Mouse (Mus musculus) heart, embryonic 10.5 days (tissue): ENCODE data around the gene Gm20517. TPM values are rescaled to one million over a fixed set of nuclear protein-coding genes. Genes with fewer than 3 reads are reported as not detected.

Source experiments
- DNase-seq: peaks from one replicate; pipeline ENCODE4 v3.0.0-alpha.2; 2017; ENCODE audit warnings: low spot score
- H3K27ac ChIP-seq: fragments of 300-500 bp; sonication (generic); 2 replicates; pipeline ENCODE4 v1.5.1; 2016; ENCODE audit warnings: mild to moderate bottlenecking
- H3K27me3 ChIP-seq: fragments of 300-500 bp; sonication (generic); 2 replicates; pipeline ENCODE4 v1.6.1; 2016; ENCODE audit warnings: mild to moderate bottlenecking; ENCODE audit not compliant: poor library complexity, insufficient read depth, severe bottlenecking
- H3K36me3 ChIP-seq: fragments of 300-500 bp; sonication (generic); 2 replicates; pipeline ENCODE4 v1.6.1; 2016; ENCODE audit warnings: mild to moderate bottlenecking, moderate library complexity
- H3K4me1 ChIP-seq: fragments of 300-500 bp; sonication (generic); 2 replicates; pipeline ENCODE4 v1.6.1; 2016; ENCODE audit warnings: mild to moderate bottlenecking
- H3K4me3 ChIP-seq: fragments of 300-500 bp; sonication (generic); 2 replicates; pipeline ENCODE4 v1.5.1; 2016; ENCODE audit warnings: mild to moderate bottlenecking, moderate library complexity
- H3K9me3 ChIP-seq: fragments of 300-500 bp; sonication (generic); 2 replicates; pipeline ENCODE4 v1.6.1; 2016; ENCODE audit warnings: mild to moderate bottlenecking, moderate library complexity
- WGBS: fragments of 180-500 bp; shearing (Covaris S2); methylation state at CpG from one replicate; pipeline ENCODE4 v1.1.7; 2016; 5-methylcytosine and 5-hydroxymethylcytosine counted together
- polyA plus RNA-seq: library from polyadenylated mRNA; unstranded; fragments of >200 nt; fragmentation: Nextera tagmentation; extraction: Ambion mirVana; gene quantifications from 2 replicates; pipeline ENCODE4 v1.2.1, GENCODE M21; 2016

Gene Gm20517
- polyA plus RNA-seq, 1 experiment from 2014 or later = 1.6 TPM

- WGBS = under 1% methylated on average over 22 of the region's 23 CpGs
- peaks cover 22% of the 10 kb centered on the region for H3K4me1 ChIP-seq
- H3K27me3 ChIP-seq = peaks cover 47% of the 10 kb centered on the region
- H3K36me3 ChIP-seq = peaks cover 9% of the 10 kb centered on the region
- H3K9me3 ChIP-seq = no peaks in the 10 kb centered on the region
- peak overlapping the region; percentile 84 for H3K4me3 ChIP-seq
- peak overlapping the region; percentile 92 for H3K27ac ChIP-seq
- no peak for DNase-seq
These were observed 83.9 kb downstream of the Gm20517 start for GRCm38 (mm10) chr17:47695337-47695710.

- peaks cover 25% of the 10 kb centered on the region for H3K36me3 ChIP-seq
- peaks cover 37% of the 10 kb centered on the region for H3K4me1 ChIP-seq
- peaks cover 41% of the 10 kb centered on the region for H3K27me3 ChIP-seq
- no peaks in the 10 kb centered on the region for H3K9me3 ChIP-seq
- H3K27ac ChIP-seq = no peak overlapping the region
- WGBS = 88% methylated on average over 10 of the region's 10 CpGs
- no peak overlapping the region for H3K4me3 ChIP-seq
- DNase-seq = no peak
These were observed 86.8 kb downstream of the Gm20517 start for GRCm38 (mm10) chr17:47698156-47698555.

- peaks cover 43% of the 10 kb centered on the region for H3K27me3 ChIP-seq
- H3K9me3 ChIP-seq = no peaks in the 10 kb centered on the region
- WGBS = 89% methylated on average over 2 of the region's 2 CpGs
- no peak overlapping the region for H3K27ac ChIP-seq
- no peak for DNase-seq
- H3K36me3 ChIP-seq = peaks cover 29% of the 10 kb centered on the region
- no peak overlapping the region for H3K4me3 ChIP-seq
- H3K4me1 ChIP-seq = peaks cover 36% of the 10 kb centered on the region
These were observed 87.7 kb downstream of the Gm20517 start for GRCm38 (mm10) chr17:47699055-47699454.

GRCm38 (mm10) chr17:47701793-47702192 lies 90.4 kb downstream of the Gm20517 start:
- Histone ChIP-seq H3K27ac (no peak overlapping the region), H3K36me3 (peaks cover 29% of the 10 kb centered on the region), H3K4me3 (no peak overlapping the region), H3K4me1 (peaks cover 32% of the 10 kb centered on the region), H3K9me3 (no peaks in the 10 kb centered on the region), H3K27me3 (peaks cover 63% of the 10 kb centered on the region)
- WGBS = 73% methylated on average over 9 of the region's 9 CpGs
- no peak for DNase-seq

GRCm38 (mm10) chr17:47702548-47703345 lies 91.4 kb downstream of the Gm20517 start:
- peaks cover 65% of the 10 kb centered on the region for H3K27me3 ChIP-seq
- H3K4me1 ChIP-seq = peaks cover 36% of the 10 kb centered on the region
- H3K27ac ChIP-seq = peak overlapping the region; percentile 69; the same call in 1 of the 2 replicates
- peaks cover 29% of the 10 kb centered on the region for H3K36me3 ChIP-seq
- no peaks in the 10 kb centered on the region for H3K9me3 ChIP-seq
- no peak for DNase-seq
- WGBS = 27% methylated on average over 28 of the region's 28 CpGs
- H3K4me3 ChIP-seq = peak overlapping the region; percentile 43

- Histone ChIP-seq H3K36me3 (peaks cover 29% of the 10 kb centered on the region), H3K27me3 (peaks cover 58% of the 10 kb centered on the region), H3K4me1 (peaks cover 37% of the 10 kb centered on the region), H3K27ac (peak overlapping the region; percentile 69; the same call in 1 of the 2 replicates), H3K9me3 (no peaks in the 10 kb centered on the region), H3K4me3 (peak overlapping the region; percentile 43)
- WGBS = 20% methylated on average over 20 of the region's 20 CpGs
- no peak for DNase-seq
These were observed 92.2 kb downstream of the Gm20517 start for GRCm38 (mm10) chr17:47703556-47703955.

GRCm38 (mm10) chr17:47704692-47705091 lies 93.3 kb downstream of the Gm20517 start:
- peaks cover 58% of the 10 kb centered on the region for H3K27me3 ChIP-seq
- no peak overlapping the region for H3K4me3 ChIP-seq
- no peak overlapping the region for H3K27ac ChIP-seq
- peaks cover 42% of the 10 kb centered on the region for H3K4me1 ChIP-seq
- no peak for DNase-seq
- H3K36me3 ChIP-seq = peaks cover 26% of the 10 kb centered on the region
- WGBS = 77% methylated on average over 4 of the region's 4 CpGs
- no peaks in the 10 kb centered on the region for H3K9me3 ChIP-seq

GRCm38 (mm10) chr17:47706196-47706595 lies 94.8 kb downstream of the Gm20517 start:
- 58% methylated on average over 1 of the region's 1 CpGs for WGBS
- no peak overlapping the region for H3K4me3 ChIP-seq
- peaks cover 60% of the 10 kb centered on the region for H3K27me3 ChIP-seq
- no peaks in the 10 kb centered on the region for H3K9me3 ChIP-seq
- peaks cover 16% of the 10 kb centered on the region for H3K36me3 ChIP-seq
- no peak for DNase-seq
- H3K4me1 ChIP-seq = peaks cover 46% of the 10 kb centered on the region
- no peak overlapping the region for H3K27ac ChIP-seq

GRCm38 (mm10) chr17:47707961-47708360 lies 96.6 kb downstream of the Gm20517 start:
- Histone ChIP-seq H3K27ac (no peak overlapping the region), H3K4me1 (peaks cover 47% of the 10 kb centered on the region), H3K27me3 (peaks cover 53% of the 10 kb centered on the region), H3K36me3 (0 out of 2 replicates have a peak, but pooled peaks cover 5% of the 10 kb centered on the region), H3K4me3 (no peak overlapping the region), H3K9me3 (no peaks in the 10 kb centered on the region)
- DNase-seq = no peak
- 84% methylated on average over 3 of the region's 3 CpGs for WGBS

GRCm38 (mm10) chr17:47708972-47709371 lies 97.6 kb downstream of the Gm20517 start:
- Histone ChIP-seq H3K36me3 (no peaks in the 10 kb centered on the region), H3K9me3 (no peaks in the 10 kb centered on the region), H3K4me1 (peaks cover 39% of the 10 kb centered on the region), H3K27me3 (peaks cover 43% of the 10 kb centered on the region), H3K27ac (no peak overlapping the region), H3K4me3 (no peak overlapping the region)
- DNase-seq = no peak
- 61% methylated on average over 4 of the region's 4 CpGs for WGBS

- Histone ChIP-seq H3K27me3 (peaks cover 34% of the 10 kb centered on the region), H3K27ac (no peak overlapping the region), H3K36me3 (no peaks in the 10 kb centered on the region), H3K9me3 (no peaks in the 10 kb centered on the region), H3K4me1 (peaks cover 39% of the 10 kb centered on the region), H3K4me3 (no peak overlapping the region)
- WGBS = 47% methylated on average over 3 of the region's 3 CpGs
- no peak for DNase-seq
These were observed 98.6 kb downstream of the Gm20517 start for GRCm38 (mm10) chr17:47710036-47710435.

GRCm38 (mm10) chr17:47711883-47712282 lies 100.5 kb downstream of the Gm20517 start:
- Histone ChIP-seq H3K4me1 (peaks cover 38% of the 10 kb centered on the region), H3K27ac (peak overlapping the region; percentile 36; the same call in 1 of the 2 replicates), H3K9me3 (no peaks in the 10 kb centered on the region), H3K27me3 (peaks cover 20% of the 10 kb centered on the region), H3K36me3 (no peaks in the 10 kb centered on the region), H3K4me3 (no peak overlapping the region)
- DNase-seq = no peak
- 21% methylated on average over 6 of the region's 6 CpGs for WGBS

- H3K27ac ChIP-seq = 0 out of 2 replicates have a peak overlapping the region, but pooled peaks have one; percentile 4
- DNase-seq = no peak
- peaks cover 16% of the 10 kb centered on the region for H3K27me3 ChIP-seq
- no peak overlapping the region for H3K4me3 ChIP-seq
- H3K9me3 ChIP-seq = no peaks in the 10 kb centered on the region
- H3K4me1 ChIP-seq = peaks cover 34% of the 10 kb centered on the region
- WGBS = 57% methylated on average over 9 of the region's 22 CpGs
- no peaks in the 10 kb centered on the region for H3K36me3 ChIP-seq
These were observed 101.6 kb downstream of the Gm20517 start for GRCm38 (mm10) chr17:47712889-47713571.
